Mouse (Mus musculus) regulatory T cell (primary cell): ENCODE measurements around the gene B3galt2.
"Not testable (repeated sequence)": the region's sequence is repeated elsewhere in the genome, so short reads cannot be mapped to it uniquely, and the experiment has no call there.

Experiments used
- in situ Hi-C: fragments of 300-600 bp; cut with MboI, MseI; formaldehyde crosslinking; loops from one replicate; pipeline ENCODE4 v1.15.1; 2025; ENCODE audit warnings: high pct_unique_total_duplicates

B3galt2 gene

DNA sequence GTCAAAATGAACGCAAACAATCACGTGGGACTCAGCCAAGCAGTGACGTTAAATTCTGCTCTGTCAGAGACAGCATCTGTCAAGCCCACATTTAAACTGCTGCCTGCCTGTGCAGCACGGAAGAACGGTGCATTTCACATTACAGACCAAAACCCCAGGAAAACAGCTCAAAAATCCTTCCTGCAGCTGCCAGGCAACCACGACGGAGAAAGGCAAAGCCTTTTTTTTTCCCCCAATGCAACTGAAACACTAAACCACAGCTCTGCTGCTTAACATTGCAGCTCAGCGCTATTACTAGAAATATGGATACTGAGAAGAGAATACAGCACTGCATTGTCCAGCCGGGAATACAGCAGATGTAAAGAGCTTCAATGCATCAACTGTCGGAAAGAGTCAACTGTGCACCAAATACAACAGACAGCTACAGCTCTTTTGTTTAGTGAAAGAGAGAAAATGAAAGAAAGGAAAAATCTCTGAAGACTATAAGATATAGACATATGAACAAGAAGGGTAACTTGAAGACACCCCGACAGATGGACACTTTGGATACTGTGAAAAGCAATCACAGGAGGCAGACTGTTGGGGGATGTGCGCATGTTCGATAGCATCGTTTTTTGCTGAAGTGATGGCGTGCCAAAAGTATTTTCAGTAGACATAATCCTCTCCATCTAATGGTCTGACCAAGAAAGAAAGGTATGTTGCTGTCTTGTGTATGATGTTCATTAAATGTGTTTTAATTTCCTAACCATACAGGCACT lies at the start of gene B3galt2:
TSS of gene B3galt2 (plus strand) at position 15 of the 758 bp plus-strand sequence.
- in situ Hi-C loops, result no loop called here

DNA sequence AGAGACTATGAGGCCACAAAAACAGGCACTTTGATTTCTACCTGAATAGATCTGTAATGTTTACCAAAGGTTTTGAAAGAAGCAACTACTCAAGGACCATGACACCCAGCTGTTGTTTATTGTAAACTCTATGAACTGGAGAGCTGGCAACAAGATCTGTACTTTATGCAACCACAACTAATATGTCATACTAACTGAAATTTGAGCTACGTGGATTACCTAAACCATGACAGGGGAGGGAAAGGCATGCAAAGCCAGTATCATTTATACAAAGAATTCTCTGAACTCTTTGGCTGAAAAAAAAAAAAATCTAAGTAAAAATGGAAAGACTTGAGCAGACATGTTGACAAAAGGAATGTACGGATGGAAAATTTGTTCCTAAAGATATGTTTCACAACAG lies 43.6 kb upstream of the B3galt2 start:
- in situ Hi-C loops, result no loop called here

DNA sequence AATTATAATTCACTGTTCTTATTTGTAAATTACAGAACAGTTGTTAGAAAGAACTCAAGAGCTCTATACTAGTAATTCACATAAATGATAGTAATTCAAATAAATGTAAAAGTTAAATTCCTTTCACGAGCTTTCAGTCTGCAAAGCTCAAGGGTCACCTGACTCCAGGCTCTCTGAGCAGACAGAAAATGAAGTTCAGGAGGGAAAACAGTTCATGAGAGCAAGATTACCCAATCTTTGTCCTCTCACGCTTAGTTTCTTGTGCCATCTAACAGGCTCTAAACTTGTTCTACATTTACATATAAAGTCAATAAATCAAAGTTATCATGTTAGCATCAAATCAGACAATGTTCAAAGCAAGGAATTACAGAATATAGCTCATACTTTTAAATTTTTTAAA lies 31.6 kb upstream of the B3galt2 start:
- in situ Hi-C loops, result no loop called here

DNA sequence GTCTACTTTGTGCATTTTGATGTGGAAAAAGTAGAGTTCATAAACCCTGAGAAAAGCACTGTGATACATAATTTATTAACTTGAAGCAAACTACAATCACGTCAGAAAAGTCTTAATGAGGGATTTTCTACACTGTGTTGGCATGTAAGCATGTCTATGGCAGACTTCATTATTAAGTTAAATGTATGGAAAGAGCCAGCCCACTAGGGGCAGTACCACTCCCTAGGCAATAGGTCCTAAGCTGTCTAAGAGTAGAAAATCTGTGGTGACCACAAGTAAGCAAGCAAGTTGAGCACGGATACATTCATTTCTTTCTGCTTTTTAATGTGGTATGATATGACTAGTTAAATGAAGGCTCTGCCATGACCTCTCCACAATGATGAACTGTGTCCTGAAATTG lies 27.6 kb upstream of the B3galt2 start:
- in situ Hi-C loops, result no loop called here

DNA sequence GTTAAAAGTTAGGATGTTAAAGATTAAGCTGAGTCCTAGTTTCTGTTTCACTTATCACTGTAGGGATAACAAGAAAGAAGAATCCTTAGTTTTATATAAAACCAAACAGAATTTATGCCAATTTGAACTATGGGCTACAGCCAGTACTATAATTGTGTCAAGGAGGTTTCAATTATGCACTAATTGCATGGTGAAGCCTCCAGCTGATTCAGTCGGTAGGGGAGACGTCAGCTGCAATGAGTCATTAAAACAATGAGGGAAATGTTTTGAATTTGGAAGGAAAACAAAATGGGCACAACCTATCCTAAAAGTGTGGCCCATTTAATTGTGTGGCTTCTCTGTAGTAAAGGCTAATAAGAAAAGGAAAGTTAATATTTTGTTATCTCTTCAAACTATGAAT lies 20.7 kb upstream of the B3galt2 start:
- in situ Hi-C loops, result no loop called here

DNA sequence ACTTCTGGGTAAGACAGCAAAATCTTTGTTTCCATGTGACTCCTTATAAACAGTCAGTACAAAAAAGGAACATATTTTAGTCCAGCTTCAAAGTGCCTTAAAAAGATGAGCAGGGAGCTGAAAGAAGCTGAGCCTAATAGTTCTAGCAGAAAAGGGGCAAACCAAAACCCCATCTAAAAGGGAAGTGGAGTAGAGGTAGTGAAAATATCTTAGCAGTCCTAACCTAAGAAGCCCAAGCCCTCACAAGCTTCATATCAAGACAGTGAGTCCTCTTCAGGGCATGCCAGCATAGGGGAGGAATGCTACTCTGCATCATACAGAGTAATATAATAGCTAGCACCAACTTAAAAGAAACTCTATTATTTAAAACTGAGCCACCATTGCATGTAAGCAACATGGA lies 18.5 kb upstream of the B3galt2 start:
- in situ Hi-C loops, result no loop called here

DNA sequence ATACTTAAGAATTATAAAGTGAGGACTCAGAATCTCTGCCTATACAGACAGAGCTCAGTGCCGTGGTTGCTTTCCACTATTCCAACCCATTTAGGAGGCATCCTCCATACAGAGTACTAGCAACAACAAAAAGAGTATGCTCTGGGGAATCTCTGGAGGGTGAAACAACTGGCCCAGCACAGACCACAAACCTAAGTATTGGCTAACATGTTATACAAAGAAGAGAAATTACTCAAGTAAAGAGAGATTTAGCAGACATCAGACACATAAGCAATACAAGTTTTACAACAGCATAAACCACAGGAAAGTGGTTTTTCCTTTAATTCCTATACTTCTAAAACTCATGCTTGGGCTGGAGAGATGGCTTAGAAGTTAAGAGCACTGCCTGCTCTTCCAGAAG lies 17.8 kb upstream of the B3galt2 start:
- in situ Hi-C loops, result no loop called here

DNA sequence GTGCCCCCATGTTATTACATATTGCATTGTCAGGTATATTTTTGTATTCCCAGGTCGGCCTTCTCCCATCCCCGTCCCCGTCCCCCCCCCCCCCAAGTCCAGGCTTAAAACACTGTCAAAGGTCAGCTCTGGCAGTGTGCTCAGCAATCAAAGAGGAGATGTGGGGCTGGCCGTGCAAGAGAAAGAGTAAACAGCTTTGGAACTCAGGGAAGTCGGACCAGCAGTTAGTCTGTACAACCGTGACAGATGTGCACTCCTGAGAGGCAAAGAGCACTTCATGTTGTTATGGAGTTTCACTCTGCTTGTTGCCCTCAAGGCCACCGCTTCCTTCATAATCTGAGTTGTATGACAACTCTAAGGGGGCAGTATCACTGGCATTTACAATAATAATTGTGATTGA lies 9.1 kb upstream of the B3galt2 start:
- in situ Hi-C loops, result no loop called here

DNA sequence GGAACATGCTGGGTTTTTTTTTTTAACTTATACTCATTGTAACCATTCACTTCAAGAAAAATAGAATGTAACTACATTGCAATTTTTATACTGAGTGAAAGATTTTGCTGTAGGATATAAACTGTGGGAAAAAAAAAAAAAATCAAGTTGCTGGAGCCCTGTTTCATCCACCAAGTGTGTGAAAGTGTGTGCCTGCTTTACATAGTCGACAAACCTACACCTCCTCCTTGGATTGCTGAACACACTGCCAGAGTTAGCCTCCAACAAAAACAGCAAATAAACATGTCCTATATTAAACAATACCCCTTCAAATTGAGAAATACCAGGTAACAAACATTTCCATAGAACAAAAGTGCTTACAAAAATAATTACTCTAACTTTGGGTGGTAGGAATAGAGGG lies 8.1 kb upstream of the B3galt2 start:
- in situ Hi-C loops, result no loop called here

DNA sequence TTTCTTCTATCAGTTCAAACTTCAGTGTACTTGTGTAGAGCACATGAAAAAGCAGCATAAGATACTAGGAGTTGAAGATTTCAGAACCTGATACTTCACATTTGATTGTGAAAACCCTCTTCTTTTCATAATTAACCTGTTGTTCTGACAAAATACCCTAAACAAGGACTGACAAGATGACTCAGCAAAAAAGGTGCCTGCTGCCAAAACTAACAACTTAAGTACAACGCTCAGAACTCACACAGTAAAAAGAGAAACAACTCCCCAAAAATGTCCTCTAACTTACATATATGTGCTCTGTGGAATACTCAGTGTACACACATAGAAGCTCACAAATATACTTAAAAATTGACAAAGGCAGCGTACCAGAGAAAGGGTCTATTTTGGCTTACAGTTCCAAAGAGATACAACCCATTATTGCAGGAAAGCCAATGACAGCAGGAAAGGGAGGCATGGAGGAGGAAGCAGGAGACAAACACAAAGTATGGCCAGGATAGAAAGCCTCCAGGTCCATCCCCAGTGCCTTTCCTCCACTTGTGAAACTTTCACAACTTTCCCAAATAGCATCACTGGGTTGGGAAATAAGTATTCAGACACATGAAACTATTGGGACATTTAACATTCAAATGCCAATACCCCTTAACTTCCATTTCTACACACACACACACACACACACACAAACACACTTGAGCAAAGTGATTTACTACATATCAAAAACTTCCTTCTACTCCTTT lies 7.4 kb upstream of the B3galt2 start:
- in situ Hi-C loops, result no loop called here

DNA sequence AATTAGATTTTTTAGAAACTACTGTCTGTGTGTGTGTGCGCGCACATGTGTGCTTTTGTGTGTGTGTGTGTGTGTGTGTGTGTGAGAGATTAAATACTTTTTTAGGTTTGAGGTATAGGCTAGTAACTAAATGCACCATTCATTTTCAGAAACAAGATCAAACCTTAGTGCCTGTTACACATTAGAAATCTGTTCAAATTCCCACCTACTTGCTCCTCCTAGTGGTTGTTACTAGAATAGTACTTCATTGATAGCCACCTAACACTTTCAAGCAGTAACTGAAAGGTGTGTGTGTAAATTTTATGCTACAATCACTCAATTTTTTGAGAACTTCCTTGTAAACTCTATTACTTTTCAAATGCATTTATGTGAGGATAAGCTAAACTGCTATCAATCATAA lies 3.8 kb downstream of the B3galt2 start:
- in situ Hi-C loops, result no loop called here

DNA sequence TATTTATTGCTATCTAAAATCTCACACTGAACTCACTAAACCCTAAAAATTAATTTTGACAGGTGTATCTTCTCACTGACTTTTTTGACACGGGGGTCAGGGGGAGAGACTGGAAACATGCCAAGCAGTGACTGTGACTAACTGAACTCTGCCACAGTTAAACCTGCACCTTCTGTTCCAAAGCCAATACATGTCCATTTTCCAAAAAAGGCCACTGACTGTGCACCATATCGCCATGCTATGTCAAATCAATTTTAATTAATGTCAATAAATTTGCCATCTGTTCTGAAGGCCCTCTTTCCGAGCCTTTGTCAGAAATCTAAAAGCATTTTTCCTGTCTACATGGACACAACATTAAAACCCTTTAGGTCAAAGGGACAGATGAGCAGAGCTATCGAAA lies 4.9 kb downstream of the B3galt2 start:
- in situ Hi-C loops, result no loop called here

DNA sequence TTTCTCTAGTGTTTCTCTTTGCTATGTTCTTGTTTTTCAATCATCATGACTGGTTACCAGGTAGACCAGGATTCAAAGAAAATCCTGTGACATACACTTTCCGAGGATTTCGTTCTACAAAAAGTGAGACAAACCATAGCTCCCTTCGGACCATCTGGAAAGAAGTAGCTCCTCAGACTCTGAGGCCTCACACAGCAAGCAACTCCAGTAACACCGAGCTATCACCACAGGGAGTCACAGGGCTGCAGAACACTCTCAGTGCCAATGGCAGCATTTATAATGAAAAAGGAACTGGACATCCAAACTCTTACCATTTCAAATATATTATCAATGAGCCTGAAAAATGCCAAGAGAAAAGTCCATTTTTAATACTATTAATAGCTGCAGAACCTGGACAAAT lies 5.8 kb downstream of the B3galt2 start:
- in situ Hi-C loops, result no loop called here

DNA sequence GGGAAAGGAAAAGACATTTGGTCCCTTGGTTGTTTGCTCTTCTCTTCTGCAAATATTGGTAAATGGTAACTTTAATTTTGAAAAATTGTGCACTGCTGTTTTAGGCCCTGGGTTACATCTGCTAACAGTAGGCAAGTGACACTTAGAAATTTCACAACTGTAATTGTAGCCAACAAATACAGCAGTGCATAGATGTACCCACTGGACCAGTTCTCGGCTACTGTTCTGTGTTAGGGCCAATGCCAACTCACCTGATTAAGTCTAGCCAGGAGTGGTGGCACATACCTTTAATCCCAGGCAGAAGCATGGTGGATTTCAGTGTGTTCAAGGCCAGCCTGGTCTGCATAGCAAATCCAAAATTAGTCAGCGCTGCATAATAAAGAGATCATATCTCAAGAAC lies 9.9 kb downstream of the B3galt2 start:
- in situ Hi-C loops, result no loop called here

DNA sequence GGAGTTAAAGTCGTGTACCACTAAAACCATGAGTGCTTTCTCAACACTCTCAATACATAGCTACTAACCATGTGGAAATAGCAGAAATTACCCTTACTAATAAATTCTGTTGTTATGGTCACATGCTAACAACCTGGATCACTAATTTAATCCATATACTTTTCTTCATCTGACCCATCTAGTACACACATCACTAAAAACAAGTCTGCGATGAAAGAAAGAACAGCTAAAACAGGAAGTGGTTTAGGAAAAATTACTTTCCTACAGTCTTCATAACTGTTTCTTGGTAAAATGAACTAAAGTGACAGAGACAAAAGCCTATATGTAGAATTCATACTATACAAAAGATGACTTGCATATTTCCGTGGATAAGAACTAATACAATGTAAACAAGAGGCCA lies 13.2 kb downstream of the B3galt2 start:
- in situ Hi-C loops, result no loop called here

DNA sequence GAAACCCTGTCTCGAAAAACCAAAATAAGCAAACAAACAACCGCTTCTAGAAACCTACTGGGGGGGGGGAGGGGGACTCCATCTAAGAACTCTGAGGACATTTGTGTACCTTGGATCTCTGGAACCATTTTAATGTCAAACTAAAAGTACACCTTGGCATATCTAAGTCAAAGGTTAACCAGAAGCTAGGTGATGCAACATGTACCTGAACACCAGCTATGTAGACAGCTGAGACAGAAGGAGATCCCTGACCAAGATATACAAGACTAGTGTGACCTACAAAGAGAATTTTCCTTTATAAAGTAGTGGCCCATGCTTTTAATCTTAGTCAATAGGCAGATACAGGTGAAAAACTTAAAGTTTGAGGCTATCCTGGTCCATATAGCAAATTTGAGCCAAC lies 22.7 kb downstream of the B3galt2 start:
- in situ Hi-C loops, result no loop called here

DNA sequence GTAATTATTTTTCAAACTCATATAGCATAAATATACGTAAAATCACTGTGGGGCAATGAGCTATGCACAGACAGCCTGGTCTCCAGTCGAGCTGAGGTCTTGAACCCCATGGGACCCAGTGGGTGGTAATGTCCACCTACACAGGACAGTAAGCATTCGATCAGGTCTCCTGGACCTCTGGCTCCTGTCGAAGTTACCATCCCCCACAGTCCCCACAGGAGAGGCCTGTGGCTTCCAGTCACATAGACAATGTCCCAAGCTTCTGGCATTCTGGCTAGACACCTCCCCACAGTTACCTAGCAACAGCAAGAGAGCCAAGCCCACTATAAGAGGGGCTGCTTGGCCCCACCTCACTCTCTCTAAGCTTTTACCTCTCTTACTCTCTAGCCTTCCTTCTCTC lies 24.3 kb downstream of the B3galt2 start:
- in situ Hi-C loops, result not testable (repeated sequence)

DNA sequence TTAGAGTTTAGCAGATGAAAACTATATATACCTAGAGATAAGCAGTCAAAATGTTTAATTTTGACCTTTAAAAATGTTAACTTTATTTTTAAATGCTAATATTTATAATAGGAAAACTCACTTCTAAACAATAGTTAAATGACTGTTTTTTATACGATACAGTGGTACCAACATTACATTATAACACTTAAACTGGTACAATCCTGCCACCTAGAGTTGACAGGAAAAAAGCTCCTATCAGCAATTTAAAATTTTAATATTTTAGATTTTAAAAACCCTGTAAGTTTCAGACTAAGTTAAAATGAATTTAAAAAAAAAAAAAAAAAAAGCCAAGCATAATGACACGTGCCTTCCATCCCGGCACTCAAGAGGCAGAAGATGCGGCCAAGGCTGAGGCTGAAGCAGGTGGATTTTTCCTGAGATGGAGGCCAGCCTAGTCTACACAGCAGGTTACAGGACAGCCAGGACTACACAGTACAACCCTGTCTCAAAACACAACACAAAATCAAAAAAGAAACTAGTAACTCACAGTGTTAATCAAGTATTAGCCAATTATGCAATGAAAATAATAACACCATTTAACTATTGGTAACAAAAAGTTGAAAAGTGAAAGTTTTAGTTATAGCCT lies 35.4 kb downstream of the B3galt2 start:
- in situ Hi-C loops, result no loop called here

DNA sequence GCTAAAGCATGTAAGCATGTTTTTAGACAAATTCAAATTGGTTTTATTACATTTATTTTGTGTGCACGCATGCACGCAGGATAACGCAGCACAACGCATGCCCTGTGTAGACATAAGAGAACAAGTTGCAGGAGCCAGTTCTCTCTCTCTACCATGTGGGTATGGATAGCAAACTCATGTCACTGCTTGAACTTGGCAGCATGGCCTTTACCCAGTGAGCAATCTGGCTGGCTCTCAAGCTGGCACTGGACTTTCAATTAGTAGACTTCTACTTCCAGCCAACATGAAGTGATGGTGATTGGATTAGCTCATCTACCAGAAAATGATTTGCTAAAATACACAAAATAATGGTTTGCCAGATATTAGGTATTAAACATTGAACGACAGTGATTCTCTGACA lies 40.6 kb downstream of the B3galt2 start:
- in situ Hi-C loops, result no loop called here

DNA sequence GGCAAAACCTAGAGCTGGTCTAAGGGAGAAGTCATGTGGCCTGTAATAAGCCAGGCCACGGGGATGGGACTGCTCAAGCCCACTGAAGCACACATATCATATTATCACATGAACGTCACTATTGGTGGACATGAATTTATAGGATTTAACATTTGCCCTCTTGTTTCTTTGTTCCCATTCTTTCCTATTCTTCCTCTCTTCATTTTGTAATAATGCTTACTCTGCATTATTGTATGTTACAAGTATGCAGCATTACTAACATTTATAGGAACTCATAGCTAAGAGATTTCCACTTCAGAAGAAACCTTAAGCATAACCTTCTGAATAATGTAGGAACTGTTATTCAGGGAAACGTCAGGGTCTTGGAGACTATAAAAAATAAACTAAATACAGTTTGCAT lies 44.4 kb downstream of the B3galt2 start:
- in situ Hi-C loops, result no loop called here

DNA sequence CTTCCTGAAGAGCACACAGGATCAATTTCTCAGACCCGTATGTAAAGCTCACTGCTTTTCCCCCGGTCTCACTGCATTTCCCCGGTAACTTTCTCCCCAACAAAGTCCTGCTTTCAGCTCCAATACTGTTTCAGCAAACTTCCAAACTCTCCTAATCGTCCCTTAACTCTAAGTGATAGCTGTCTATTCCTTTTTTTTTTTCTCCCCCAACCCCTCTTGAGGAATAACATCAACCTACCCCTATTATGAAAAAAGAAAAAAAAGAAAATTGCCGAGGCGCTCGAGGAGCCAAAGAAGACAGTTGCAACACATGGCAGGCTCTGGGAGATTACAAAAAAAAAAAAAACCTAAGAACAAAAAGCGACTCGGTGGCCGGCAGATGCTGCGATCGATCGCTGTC lies 61.3 kb downstream of the B3galt2 start:
- in situ Hi-C loops, result no loop called here

DNA sequence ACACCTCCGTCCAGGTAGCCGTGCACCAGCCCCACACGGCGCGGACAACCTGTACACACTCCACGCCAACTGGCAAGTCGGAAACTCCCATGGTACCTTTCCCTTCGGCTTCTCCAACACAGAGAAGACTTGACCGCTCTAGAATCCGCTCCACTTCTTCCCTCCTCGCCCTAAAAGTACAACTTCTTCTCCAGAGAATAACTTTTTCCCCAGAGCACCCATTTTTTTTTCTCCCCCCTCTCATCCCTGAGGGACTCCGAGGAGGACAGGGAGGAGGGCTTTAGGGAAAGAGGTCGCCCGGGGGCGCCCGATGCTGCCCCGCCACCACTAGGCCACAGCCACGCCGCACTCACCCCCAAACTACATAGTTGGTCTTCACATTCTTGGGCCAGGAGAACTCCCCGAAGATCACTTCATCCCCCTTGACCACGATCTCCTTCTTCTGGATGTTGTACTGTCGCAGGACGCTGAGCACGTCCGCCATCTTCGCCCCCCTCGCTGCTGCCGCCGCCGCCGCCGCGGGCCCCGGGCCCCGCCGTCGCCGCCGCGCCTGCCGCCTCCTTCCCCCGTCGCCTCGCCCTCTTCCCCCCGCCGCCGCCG lies 61.8 kb downstream of the B3galt2 start:
- in situ Hi-C loops, result no loop called here
